Mouse (Mus musculus) embryonic facial prominence, embryonic 11.5 days (tissue): Measurements from ENCODE around the gene Rsl1d1. TPM values are rescaled to one million over a fixed set of nuclear protein-coding genes. Genes with fewer than 3 reads are reported as not detected.

Source experiments
- ATAC-seq: fragments of 200-750 bp; cut with Nextera tagmentation; replicated peaks from 2 replicates; pipeline ENCODE4 v1.8.0; 2017; ENCODE audit warnings: low read depth; ENCODE audit not compliant: insufficient number of reproducible peaks, low FRiP score, low TSS enrichment
- DNase-seq: peaks from one replicate; pipeline ENCODE4 v3.0.0-alpha.2; 2015; ENCODE audit warnings: low spot score
- H3K27ac ChIP-seq: fragments of 300-500 bp; sonication (generic); replicated peaks from 2 replicates; pipeline ENCODE4 v1.5.1; 2014; ENCODE audit warnings: mild to moderate bottlenecking, low read depth, low read length, control low read depth
- H3K27me3 ChIP-seq: fragments of 300-500 bp; sonication (generic); 2 replicates; pipeline ENCODE4 v1.6.1; 2014; ENCODE audit warnings: mild to moderate bottlenecking, low read length, moderate library complexity, mixed read lengths; ENCODE audit not compliant: control insufficient read depth, insufficient read depth
- H3K36me3 ChIP-seq: fragments of 300-500 bp; sonication (generic); replicated peaks from 2 replicates; pipeline ENCODE4 v1.6.1; 2014; ENCODE audit warnings: low read depth, mild to moderate bottlenecking, low read length, moderate library complexity, mixed read lengths; ENCODE audit not compliant: control insufficient read depth, insufficient read depth
- H3K4me1 ChIP-seq: fragments of 300-500 bp; sonication (generic); 2 replicates; pipeline ENCODE4 v1.6.1; 2014; ENCODE audit warnings: low read length, mixed read lengths; ENCODE audit not compliant: control insufficient read depth, insufficient read depth
- H3K4me2 ChIP-seq: fragments of 300-500 bp; sonication (generic); 2 replicates; pipeline ENCODE4 v1.6.1; 2014; ENCODE audit warnings: low read depth, mild to moderate bottlenecking, control low read depth, low read length, moderate library complexity
- H3K4me3 ChIP-seq: fragments of 300-500 bp; sonication (generic); 2 replicates; pipeline ENCODE4 v1.5.1; 2014; ENCODE audit warnings: low read depth, low read length, control low read depth
- H3K9ac ChIP-seq: fragments of 300-500 bp; sonication (generic); replicated peaks from 2 replicates; pipeline ENCODE4 v1.6.1; 2014; ENCODE audit warnings: mild to moderate bottlenecking, control low read depth, low read length
- H3K9me3 ChIP-seq: fragments of 300-500 bp; sonication (generic); replicated peaks from 2 replicates; pipeline ENCODE4 v1.6.1; 2016; ENCODE audit warnings: mild to moderate bottlenecking, low read length, inconsistent platforms, mixed read lengths; ENCODE audit not compliant: control insufficient read depth
- WGBS: fragments of 180-500 bp; shearing (Covaris S2); extraction: QIAGEN DNeasy Blood & Tissue Kit; methylation state at CpG from one replicate; pipeline ENCODE4 v1.1.7; 2014; 5-methylcytosine and 5-hydroxymethylcytosine counted together
- polyA plus RNA-seq: library from polyadenylated mRNA; unstranded; fragments of >200 nt; fragmentation: Nextera tagmentation; extraction: Ambion mirVana; gene quantifications from 2 replicates; pipeline ENCODE4 v1.2.1, GENCODE M21; 2014

Rsl1d1 gene
- polyA plus RNA-seq, 1 experiment from 2014 or later: 309 TPM

- Histone ChIP-seq H3K4me2 (no peak overlapping the region), H3K9me3 (no peaks in the 10 kb centered on the region), H3K4me1 (peaks cover 3% of the 10 kb centered on the region), H3K4me3 (no peak overlapping the region), H3K36me3 (no peaks in the 10 kb centered on the region; the same call in none of the 2 replicates), H3K27me3 (no peaks in the 10 kb centered on the region), H3K9ac (no peak overlapping the region), H3K27ac (no peak overlapping the region)
- DNase-seq: no peak
- 90% methylated on average over 3 of the region's 3 CpGs for WGBS
- no peak for ATAC-seq
These were observed 2.9 kb downstream of the Rsl1d1 start for GRCm38 (mm10) chr16:11200247-11200646.

- Histone ChIP-seq H3K9me3 (no peaks in the 10 kb centered on the region), H3K27ac (no peak overlapping the region), H3K27me3 (no peaks in the 10 kb centered on the region), H3K9ac (no peak overlapping the region), H3K36me3 (no peaks in the 10 kb centered on the region; the same call in none of the 2 replicates), H3K4me3 (no peak overlapping the region), H3K4me2 (no peak overlapping the region), H3K4me1 (no peaks in the 10 kb centered on the region)
- DNase-seq (peak; percentile 88), ATAC-seq (peak; percentile 73)
- 22% methylated on average over 2 of the region's 2 CpGs for WGBS
These were observed 4.7 kb downstream of the Rsl1d1 start for GRCm38 (mm10) chr16:11198467-11198866.

GRCm38 (mm10) chr16:11197052-11197451 lies 6.1 kb downstream of the Rsl1d1 start:
- WGBS: 87% methylated on average over 4 of the region's 4 CpGs
- H3K36me3 ChIP-seq: no peaks in the 10 kb centered on the region; the same call in none of the 2 replicates

GRCm38 (mm10) chr16:11193231-11193630 lies 9.9 kb downstream of the Rsl1d1 start:
- DNase-seq: no peak
- Histone ChIP-seq H3K36me3 (no peaks in the 10 kb centered on the region; the same call in none of the 2 replicates), H3K27me3 (no peaks in the 10 kb centered on the region), H3K4me1 (no peaks in the 10 kb centered on the region), H3K4me2 (no peak overlapping the region), H3K27ac (no peak overlapping the region), H3K4me3 (no peak overlapping the region), H3K9ac (no peak overlapping the region), H3K9me3 (no peaks in the 10 kb centered on the region)
- ATAC-seq: no peak
- WGBS: 95% methylated on average over 2 of the region's 2 CpGs

More at GRCm38 (mm10) chr16:11197052-11197451, 6.1 kb downstream of the Rsl1d1 start:
- ATAC-seq: no peak
- H3K27ac ChIP-seq: no peak overlapping the region
- H3K27me3 ChIP-seq: no peaks in the 10 kb centered on the region
- no peaks in the 10 kb centered on the region for H3K4me1 ChIP-seq
- H3K4me3 ChIP-seq: no peak overlapping the region
- no peak overlapping the region for H3K9ac ChIP-seq
- DNase-seq: no peak
- no peak overlapping the region for H3K4me2 ChIP-seq
- no peaks in the 10 kb centered on the region for H3K9me3 ChIP-seq

- Histone ChIP-seq H3K4me1 (no peaks in the 10 kb centered on the region), H3K36me3 (no peaks in the 10 kb centered on the region; the same call in 1 of the 2 replicates), H3K9ac (no peak overlapping the region), H3K4me3 (no peak overlapping the region), H3K9me3 (no peaks in the 10 kb centered on the region), H3K4me2 (no peak overlapping the region), H3K27me3 (no peaks in the 10 kb centered on the region), H3K27ac (no peak overlapping the region)
- no peak for DNase-seq
- WGBS: 92% methylated on average over 7 of the region's 7 CpGs
- ATAC-seq: no peak
These were observed 13.0 kb downstream of the Rsl1d1 start for GRCm38 (mm10) chr16:11190150-11190549.

- Histone ChIP-seq H3K4me2 (no peak overlapping the region), H3K36me3 (no peaks in the 10 kb centered on the region), H3K27me3 (no peaks in the 10 kb centered on the region), H3K9me3 (no peaks in the 10 kb centered on the region), H3K9ac (no peak overlapping the region), H3K4me3 (no peak overlapping the region), H3K4me1 (no peaks in the 10 kb centered on the region), H3K27ac (no peak overlapping the region)
- ATAC-seq (no peak), DNase-seq (no peak)
- 72% methylated on average over 2 of the region's 2 CpGs for WGBS
These were observed 25.7 kb downstream of the Rsl1d1 start for GRCm38 (mm10) chr16:11177404-11177803.

GRCm38 (mm10) chr16:11176884-11177244 lies 26.3 kb downstream of the Rsl1d1 start:
- H3K4me1 ChIP-seq: no peaks in the 10 kb centered on the region
- H3K4me3 ChIP-seq: peak overlapping the region; percentile 78
- no peaks in the 10 kb centered on the region for H3K36me3 ChIP-seq
- WGBS: 4% methylated on average over 4 of the region's 4 CpGs
- H3K9me3 ChIP-seq: no peaks in the 10 kb centered on the region
- no peak for DNase-seq
- peak overlapping the region; percentile 69 for H3K4me2 ChIP-seq
- no peaks in the 10 kb centered on the region for H3K27me3 ChIP-seq
- H3K9ac ChIP-seq: peak overlapping the region; percentile 81
- H3K27ac ChIP-seq: no peak overlapping the region
- no peak for ATAC-seq

- Histone ChIP-seq H3K9ac (peak within 1 kb of the TSS; percentile 81), H3K9me3 (no peaks in the 10 kb centered on the region), H3K27ac (peak within 1 kb of the TSS; percentile 42), H3K4me1 (no peaks in the 10 kb centered on the region), H3K4me3 (peak within 1 kb of the TSS; percentile 78), H3K4me2 (peak within 1 kb of the TSS; percentile 72), H3K27me3 (no peaks in the 10 kb centered on the region), H3K36me3 (no peaks in the 10 kb centered on the region)
- ATAC-seq (peak; percentile 91), DNase-seq (peak; percentile 93)
- under 1% methylated on average over 56 of the region's 57 CpGs for WGBS
These were observed 26.8 kb downstream of the Rsl1d1 start, which contains the start of gene Zc3h7a for GRCm38 (mm10) chr16:11176208-11176883. Zc3h7a (minus strand) TSS chr16:11176393.
